Mouse (Mus musculus): ENCODE measurements around the gene Atp6v1e1.

GRCm38 (mm10) chr6:120784351-120784750 lies 38.2 kb downstream of the Atp6v1e1 start:
- TF ChIP-seq MYOD1 (IDR thresholded peaks at IDR 0.05; ENCODE audit: control insufficient read depth, insufficient read length, low read depth) (no peak), FOSL1 (IDR thresholded peaks at IDR 0.05; ENCODE audit: insufficient read depth, low read length, poor library complexity, severe bottlenecking) (no peak), CTCF (IDR thresholded peaks at IDR 0.05; ENCODE audit: control insufficient read depth, insufficient read depth, insufficient read length) (no peak), CEBPB (IDR thresholded peaks at IDR 0.05; ENCODE audit: low read depth) (no peak), USF1 (IDR thresholded peaks at IDR 0.05; ENCODE audit: low read depth) (no peak)

Data from C2C12 (cell line).